Comparison of ENCODE assay signal across 7 mouse cellular contexts in genomic region chr16:38563516-38563915, GRCm38 (mm10). TPM values are rescaled to one million over a fixed set of nuclear protein-coding genes. Genes with fewer than 3 reads are reported as not detected.
DNase-seq lines count a peak whose midpoint lies in the region; ATAC-seq lines count a peak whose summit lies in the region.

No protein-coding gene starts in this region.

- H3K36me3 ChIP-seq in megakaryocyte, embryonic 14.5 days (replicated peaks; ENCODE audit: low read length): peaks cover 41% of the 10 kb centered on the region
- peaks cover 27% of the 10 kb centered on the region for H3K36me3 ChIP-seq in forebrain, embryonic 12.5 days (replicated peaks)
- peaks cover 28% of the 10 kb centered on the region for H3K36me3 ChIP-seq in limb, embryonic 15.5 days
- 0 out of 2 replicates have a peak, but pooled peaks cover 4% of the 10 kb centered on the region for H3K36me3 ChIP-seq in stomach, embryonic 16.5 days (ENCODE audit: control insufficient read depth, insufficient read depth, low read length)

- DNase-seq in layer of hippocampus, adult 11-12 months (ENCODE audit: low spot score): no peak
- no peak for DNase-seq in natural killer cell, adult 2 months (ENCODE audit: low spot score in 2 of 2)

- 42% methylated on average over 10 of the region's 10 CpGs for WGBS in forebrain, embryonic 12.5 days
- 26% methylated on average over 10 of the region's 10 CpGs for WGBS in limb, embryonic 15.5 days
- WGBS in stomach, embryonic 16.5 days: 25% methylated on average over 10 of the region's 10 CpGs

- H3K27me3 ChIP-seq in megakaryocyte, embryonic 14.5 days (replicated peaks): peaks cover 11% of the 10 kb centered on the region
- H3K27me3 ChIP-seq in forebrain, embryonic 12.5 days: peaks cover 21% of the 10 kb centered on the region
- H3K27me3 ChIP-seq in limb, embryonic 15.5 days: peaks cover 4% of the 10 kb centered on the region; the same call in 1 of the 2 replicates
- 0 out of 2 replicates have a peak, but pooled peaks cover 5% of the 10 kb centered on the region for H3K27me3 ChIP-seq in stomach, embryonic 16.5 days (ENCODE audit: control insufficient read depth, insufficient read depth, low read length)

- H3K4me2 ChIP-seq in forebrain, embryonic 12.5 days: peak overlapping the region; percentile 57
- H3K4me2 ChIP-seq in limb, embryonic 15.5 days: peak overlapping the region; percentile 45
- H3K4me2 ChIP-seq in stomach, embryonic 16.5 days (ENCODE audit: low read depth, low read length): peak overlapping the region; percentile 73

- no peak overlapping the region for H3K27ac ChIP-seq in forebrain, embryonic 12.5 days
- no peak overlapping the region for H3K27ac ChIP-seq in limb, embryonic 15.5 days
- no peak overlapping the region for H3K27ac ChIP-seq in stomach, embryonic 16.5 days (ENCODE audit: low read length)

- H3K4me3 ChIP-seq in megakaryocyte, embryonic 14.5 days (replicated peaks): peak overlapping the region; percentile 97
- peak overlapping the region; percentile 78 for H3K4me3 ChIP-seq in forebrain, embryonic 12.5 days (replicated peaks)
- peak overlapping the region; percentile 83 for H3K4me3 ChIP-seq in limb, embryonic 15.5 days
- H3K4me3 ChIP-seq in stomach, embryonic 16.5 days (replicated peaks; ENCODE audit: low read length): peak overlapping the region; percentile 74

- peak overlapping the region; percentile 79 for H3K9ac ChIP-seq in forebrain, embryonic 12.5 days
- peak overlapping the region; percentile 84 for H3K9ac ChIP-seq in limb, embryonic 15.5 days
- H3K9ac ChIP-seq in stomach, embryonic 16.5 days (ENCODE audit: low read length): peak overlapping the region; percentile 93

- no peaks in the 10 kb centered on the region for H3K9me3 ChIP-seq in megakaryocyte, embryonic 14.5 days
- no peaks in the 10 kb centered on the region for H3K9me3 ChIP-seq in forebrain, embryonic 12.5 days
- H3K9me3 ChIP-seq in limb, embryonic 15.5 days: no peaks in the 10 kb centered on the region
- no peaks in the 10 kb centered on the region for H3K9me3 ChIP-seq in stomach, embryonic 16.5 days (replicated peaks; ENCODE audit: control insufficient read depth, low read length)

- H3K4me1 ChIP-seq in megakaryocyte, embryonic 14.5 days: peaks cover 34% of the 10 kb centered on the region
- peaks cover 11% of the 10 kb centered on the region for H3K4me1 ChIP-seq in forebrain, embryonic 12.5 days
- H3K4me1 ChIP-seq in limb, embryonic 15.5 days: peaks cover 21% of the 10 kb centered on the region
- peaks cover 7% of the 10 kb centered on the region; the same call in 1 of the 2 replicates for H3K4me1 ChIP-seq in stomach, embryonic 16.5 days (ENCODE audit: control insufficient read depth, insufficient read depth, low read length)

- ATAC-seq in megakaryocyte, adult 5-6 weeks (ENCODE audit: poor library complexity, severe bottlenecking): no peak
- ATAC-seq in forebrain, embryonic 12.5 days (ENCODE audit: low FRiP score): no peak
- ATAC-seq in limb, embryonic 15.5 days (ENCODE audit: insufficient number of reproducible peaks, low FRiP score, low TSS enrichment, low read depth): no peak
- no peak for ATAC-seq in stomach, embryonic 16.5 days (ENCODE audit: insufficient read depth, low FRiP score)

RNA-seq across cellular contexts. Expression of gene Tmem39a, which starts 5.0 kb away (rescaled TPM):
- polyA plus RNA-seq in megakaryocyte, embryonic 14.5 days (2012; ENCODE audit: insufficient read depth, low replicate concordance): 6.5 and 10.3 TPM in 2 replicates
- 67.1 and 67.2 TPM in 2 replicates for total RNA-seq in megakaryocyte, adult 5-6 weeks (2015)
- total RNA-seq in megakaryocyte, adult 5-6 weeks (2017): 32.1 and 32.5 TPM in 2 replicates
- polyA plus RNA-seq in forebrain, embryonic 12.5 days (2016; fragmentation: Nextera tagmentation; extraction: Ambion mirVana): 57.4 and 70.5 TPM in 2 replicates
- polyA plus RNA-seq in limb, embryonic 15.5 days (2015; fragmentation: Nextera tagmentation; extraction: Ambion mirVana): 154 and 161 TPM in 2 replicates
- 106 and 110 TPM in 2 replicates for polyA plus RNA-seq in stomach, embryonic 16.5 days (2015; fragmentation: Nextera tagmentation; extraction: Ambion mirVana)

RNA-seq across cellular contexts. Expression of gene Poglut1, which starts 13.5 kb away (rescaled TPM):
- 2.2 and 3.7 TPM in 2 replicates for polyA plus RNA-seq in megakaryocyte, embryonic 14.5 days (2012; ENCODE audit: insufficient read depth, low replicate concordance)
- total RNA-seq in megakaryocyte, adult 5-6 weeks (2015): 25.0 and 29.4 TPM in 2 replicates
- 13.5 and 15.4 TPM in 2 replicates for total RNA-seq in megakaryocyte, adult 5-6 weeks (2017)
- polyA plus RNA-seq in forebrain, embryonic 12.5 days (2016; fragmentation: Nextera tagmentation; extraction: Ambion mirVana): 72.7 and 78.4 TPM in 2 replicates
- 53.1 and 58.5 TPM in 2 replicates for polyA plus RNA-seq in limb, embryonic 15.5 days (2015; fragmentation: Nextera tagmentation; extraction: Ambion mirVana)
- polyA plus RNA-seq in stomach, embryonic 16.5 days (2015; fragmentation: Nextera tagmentation; extraction: Ambion mirVana): 43.3 and 44.4 TPM in 2 replicates

RNA-seq across cellular contexts. Expression of gene Timmdc1, which starts 41.1 kb away (rescaled TPM):
- 26.4 and 39.4 TPM in 2 replicates for polyA plus RNA-seq in megakaryocyte, embryonic 14.5 days (2012; ENCODE audit: insufficient read depth, low replicate concordance)
- 5.3 and 9.3 TPM in 2 replicates for total RNA-seq in megakaryocyte, adult 5-6 weeks (2015)
- total RNA-seq in megakaryocyte, adult 5-6 weeks (2017): 19.0 and 19.9 TPM in 2 replicates
- polyA plus RNA-seq in forebrain, embryonic 12.5 days (2016; fragmentation: Nextera tagmentation; extraction: Ambion mirVana): 30.5 and 37.0 TPM in 2 replicates
- polyA plus RNA-seq in limb, embryonic 15.5 days (2015; fragmentation: Nextera tagmentation; extraction: Ambion mirVana): 26.6 and 28.3 TPM in 2 replicates
- 23.1 and 25.8 TPM in 2 replicates for polyA plus RNA-seq in stomach, embryonic 16.5 days (2015; fragmentation: Nextera tagmentation; extraction: Ambion mirVana)
